Mouse (Mus musculus) limb, embryonic 14.5 days (tissue): ENCODE results near the gene Dgke. TPM values are rescaled to one million over a fixed set of nuclear protein-coding genes. Genes with fewer than 3 reads are reported as not detected.
A peak's percentile ranks its signal among the peaks of the same experiment; 100 is the strongest.
"Not testable (repeated sequence)": the region's sequence is repeated elsewhere in the genome, so short reads cannot be mapped to it uniquely, and the experiment has no call there.

Source experiments
- ATAC-seq: fragments of 200-750 bp; cut with Nextera tagmentation; 2 replicates; pipeline ENCODE4 v1.8.0; 2017; ENCODE audit warnings: low read depth, moderate number of reproducible peaks, moderate TSS enrichment; ENCODE audit not compliant: low FRiP score
- DNase-seq: peaks from one replicate; pipeline ENCODE4 v3.0.0-alpha.2; 2015; ENCODE audit warnings: low spot score
- H3K27ac ChIP-seq: fragments of 300-500 bp; sonication (generic); replicated peaks from 2 replicates; pipeline ENCODE4 v1.5.1; 2014; ENCODE audit warnings: low read depth, mild to moderate bottlenecking, low read length, moderate library complexity, mixed read lengths
- H3K27me3 ChIP-seq: fragments of 300-500 bp; sonication (generic); 2 replicates; pipeline ENCODE4 v1.6.1; 2014; ENCODE audit warnings: low read length, mixed read lengths; ENCODE audit not compliant: control insufficient read depth, insufficient read depth
- H3K36me3 ChIP-seq: fragments of 300-500 bp; sonication (generic); 2 replicates; pipeline ENCODE4 v1.6.1; 2014; ENCODE audit warnings: mild to moderate bottlenecking, low read length, moderate library complexity, mixed read lengths; ENCODE audit not compliant: control insufficient read depth, insufficient read depth
- H3K4me1 ChIP-seq: fragments of 300-500 bp; sonication (generic); 2 replicates; pipeline ENCODE4 v1.6.1; 2014; ENCODE audit warnings: antibody characterized with exemption, low read length, mixed read lengths; ENCODE audit not compliant: control insufficient read depth, insufficient read depth
- H3K4me2 ChIP-seq: fragments of 300-500 bp; sonication (generic); replicated peaks from 2 replicates; pipeline ENCODE4 v1.6.1; 2014; ENCODE audit warnings: low read depth, mild to moderate bottlenecking, low read length, moderate library complexity; ENCODE audit not compliant: severe bottlenecking
- H3K4me3 ChIP-seq: fragments of 300-500 bp; sonication (generic); replicated peaks from 2 replicates; pipeline ENCODE4 v1.5.1; 2014; ENCODE audit warnings: low read length
- H3K9ac ChIP-seq: fragments of 300-500 bp; sonication (generic); 2 replicates; pipeline ENCODE4 v1.6.1; 2014; ENCODE audit warnings: mild to moderate bottlenecking, low read depth, low read length, moderate library complexity; ENCODE audit not compliant: severe bottlenecking
- H3K9me3 ChIP-seq: fragments of 300-500 bp; sonication (generic); 2 replicates; pipeline ENCODE4 v1.6.1; 2016; ENCODE audit warnings: low read length; ENCODE audit not compliant: control insufficient read depth
- POLR2A ChIP-seq: fragments of 200-500 bp; IDR thresholded peaks from 2 replicates; pipeline ENCODE4 v1.8.0; 2012; ENCODE audit warnings: inconsistent platforms, mild to moderate bottlenecking, moderate library complexity, borderline replicate concordance; ENCODE audit not compliant: insufficient read depth, insufficient read length; ENCODE audit errors: extremely low read depth
- WGBS: fragments of 180-500 bp; shearing (Covaris S2); extraction: QIAGEN DNeasy Blood & Tissue Kit; methylation state at CpG from one replicate; pipeline ENCODE4 v1.1.7; 2014; 5-methylcytosine and 5-hydroxymethylcytosine counted together
- polyA plus RNA-seq, 2 experiments: library from polyadenylated mRNA; depleted of rRNA in 1 of 2; stranded (reverse) in 1 of 2; unstranded in 1 of 2; fragments of >200 nt; fragmentation: Nextera tagmentation in 1 of 2; extraction: Ambion mirVana in 1 of 2; gene quantifications; 2 replicates each; pipeline versions ENCODE4 v1.2.1 to v1.2.3; 2012 to 2014

Dgke gene
- polyA plus RNA-seq, 2 experiments: 3.3 to 6.2 TPM

- no peaks in the 10 kb centered on the region for H3K27me3 ChIP-seq
- peak overlapping the region; percentile 79 for H3K4me3 ChIP-seq
- no peak overlapping the region for H3K27ac ChIP-seq
- 73% methylated on average over 11 of the region's 11 CpGs for WGBS
- H3K36me3 ChIP-seq: 0 out of 2 replicates have a peak, but pooled peaks cover 7% of the 10 kb centered on the region
- peak overlapping the region; percentile 83 for H3K4me2 ChIP-seq
- ATAC-seq (no peak), DNase-seq (no peak)
- TF ChIP-seq POLR2A: no peak
- H3K9ac ChIP-seq: peak overlapping the region; percentile 78; the same call in 1 of the 2 replicates
- peaks cover 15% of the 10 kb centered on the region for H3K4me1 ChIP-seq
- no peaks in the 10 kb centered on the region for H3K9me3 ChIP-seq
Measured at GRCm38 (mm10) chr11:89058515-89059270, 8.0 kb downstream of the Dgke start.

GRCm38 (mm10) chr11:89055931-89056690 lies 10.5 kb downstream of the Dgke start:
- no peaks in the 10 kb centered on the region for H3K27me3 ChIP-seq
- H3K4me2 ChIP-seq: no peak overlapping the region
- H3K4me1 ChIP-seq: peaks cover 15% of the 10 kb centered on the region
- TF ChIP-seq POLR2A: no peak
- H3K9ac ChIP-seq: no peak overlapping the region
- ATAC-seq (no peak), DNase-seq (no peak)
- H3K36me3 ChIP-seq: peaks cover 17% of the 10 kb centered on the region
- no peak overlapping the region for H3K4me3 ChIP-seq
- H3K9me3 ChIP-seq: no peaks in the 10 kb centered on the region
- no peak overlapping the region for H3K27ac ChIP-seq
- 89% methylated on average over 13 of the region's 13 CpGs for WGBS

GRCm38 (mm10) chr11:89051767-89052166 lies 14.9 kb downstream of the Dgke start:
- Histone ChIP-seq H3K4me1 (no peaks in the 10 kb centered on the region), H3K4me2 (no peak overlapping the region), H3K9me3 (no peaks in the 10 kb centered on the region), H3K27me3 (no peaks in the 10 kb centered on the region), H3K9ac (no peak overlapping the region), H3K4me3 (no peak overlapping the region), H3K27ac (no peak overlapping the region), H3K36me3 (peaks cover 46% of the 10 kb centered on the region)
- DNase-seq (no peak), ATAC-seq (no peak)
- TF ChIP-seq POLR2A: no peak
- 91% methylated on average over 6 of the region's 6 CpGs for WGBS

- no peak overlapping the region for H3K27ac ChIP-seq
- H3K9me3 ChIP-seq: peaks cover 7% of the 10 kb centered on the region
- 95% methylated on average over 3 of the region's 3 CpGs for WGBS
- no peak for DNase-seq
- no peaks in the 10 kb centered on the region for H3K4me1 ChIP-seq
- H3K4me2 ChIP-seq: no peak overlapping the region
- no peak for TF ChIP-seq POLR2A
- H3K27me3 ChIP-seq: no peaks in the 10 kb centered on the region
- H3K4me3 ChIP-seq: no peak overlapping the region
- H3K9ac ChIP-seq: no peak overlapping the region
- peaks cover 63% of the 10 kb centered on the region for H3K36me3 ChIP-seq
- ATAC-seq: no peak
Measured at GRCm38 (mm10) chr11:89046021-89046420, 20.6 kb downstream of the Dgke start.

- H3K27me3 ChIP-seq, ATAC-seq, H3K4me2 ChIP-seq, H3K27ac ChIP-seq, H3K4me3 ChIP-seq, H3K9ac ChIP-seq, DNase-seq, H3K9me3 ChIP-seq, H3K4me1 ChIP-seq: not testable (repeated sequence)
- H3K36me3 ChIP-seq: peaks cover 65% of the 10 kb centered on the region
- WGBS: over 99% methylated on average over 3 of the region's 3 CpGs
Measured at GRCm38 (mm10) chr11:89045501-89045900, 21.1 kb downstream of the Dgke start.
